Mouse (Mus musculus) forebrain, embryonic 12.5 days (tissue): ENCODE data around the gene Mcts2. TPM values are rescaled to one million over a fixed set of nuclear protein-coding genes. Genes with fewer than 3 reads are reported as not detected.
"Not testable (repeated sequence)": the region's sequence is repeated elsewhere in the genome, so short reads cannot be mapped to it uniquely, and the experiment has no call there.

ENCODE experiments used
- ATAC-seq: fragments of 200-750 bp; cut with Nextera tagmentation; 2 replicates; pipeline ENCODE4 v1.8.0; 2017; ENCODE audit warnings: moderate TSS enrichment; ENCODE audit not compliant: low FRiP score
- H3K27ac ChIP-seq: fragments of 300-500 bp; sonication (generic); 2 replicates; pipeline ENCODE4 v1.5.1; 2016; ENCODE audit warnings: mild to moderate bottlenecking
- H3K27me3 ChIP-seq: fragments of 300-500 bp; sonication (generic); 2 replicates; pipeline ENCODE4 v1.6.1; 2016; ENCODE audit warnings: mild to moderate bottlenecking
- H3K36me3 ChIP-seq: fragments of 300-500 bp; sonication (generic); replicated peaks from 2 replicates; pipeline ENCODE4 v1.6.1; 2016; ENCODE audit warnings: mild to moderate bottlenecking
- H3K4me1 ChIP-seq: fragments of 300-500 bp; sonication (generic); 2 replicates; pipeline ENCODE4 v1.6.1; 2016
- H3K4me2 ChIP-seq: fragments of 300-500 bp; sonication (generic); 2 replicates; pipeline ENCODE4 v1.6.1; 2016; ENCODE audit warnings: mild to moderate bottlenecking, moderate library complexity
- H3K4me3 ChIP-seq: fragments of 300-500 bp; sonication (generic); replicated peaks from 2 replicates; pipeline ENCODE4 v1.5.1; 2016; ENCODE audit warnings: mild to moderate bottlenecking
- H3K9ac ChIP-seq: fragments of 300-500 bp; sonication (generic); 2 replicates; pipeline ENCODE4 v1.6.1; 2016; ENCODE audit warnings: mild to moderate bottlenecking
- H3K9me3 ChIP-seq: fragments of 300-500 bp; sonication (generic); 2 replicates; pipeline ENCODE4 v1.6.1; 2016
- WGBS: fragments of 180-500 bp; shearing (Covaris S2); methylation state at CpG from one replicate; pipeline ENCODE4 v1.1.7; 2016; 5-methylcytosine and 5-hydroxymethylcytosine counted together
- polyA plus RNA-seq: library from polyadenylated mRNA; unstranded; fragments of >200 nt; fragmentation: Nextera tagmentation; extraction: Ambion mirVana; gene quantifications from 2 replicates; pipeline ENCODE4 v1.2.1, GENCODE M21; 2016

Gene Mcts2
- 39.5 and 41.2 TPM in 2 replicates for polyA plus RNA-seq

DNA sequence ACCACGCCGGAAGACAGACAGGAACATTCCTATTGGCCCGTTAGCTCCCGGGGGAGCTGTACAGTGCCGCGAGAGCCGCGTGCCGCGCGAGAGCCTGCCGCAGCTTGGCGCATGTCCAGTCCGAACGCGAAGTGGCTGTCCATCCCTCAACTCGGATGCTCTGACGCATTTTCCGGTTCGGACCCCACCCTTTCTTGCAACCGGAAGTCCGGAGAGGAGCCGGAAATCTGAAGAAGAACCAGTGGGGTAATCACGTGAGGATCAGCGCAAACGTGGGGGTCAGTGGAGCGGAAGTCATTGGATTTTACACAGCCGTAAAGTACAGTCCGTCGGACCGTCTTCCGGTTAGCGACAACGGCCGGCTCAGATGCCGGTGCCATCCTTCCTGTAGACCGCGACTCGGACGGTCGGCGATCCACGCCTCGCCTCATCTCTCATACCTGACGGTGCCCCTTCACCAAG, at the start of gene Mcts2:
Gene Mcts2 (plus strand): TSS at position 230 of the 462 bp plus-strand sequence.
- H3K27ac ChIP-seq = peak within 1 kb of the TSS; percentile 20; the same call in 1 of the 2 replicates
- WGBS = 44% methylated on average over 45 of the region's 45 CpGs
- peak within 1 kb of the TSS; percentile 59 for H3K4me2 ChIP-seq
- H3K9me3 ChIP-seq = peaks cover 4% of the 10 kb centered on the region; the same call in 1 of the 2 replicates
- peak; percentile 95 for ATAC-seq
- no peaks in the 10 kb centered on the region for H3K27me3 ChIP-seq
- H3K4me3 ChIP-seq = peak within 1 kb of the TSS; percentile 43
- peak within 1 kb of the TSS; percentile 41 for H3K9ac ChIP-seq
- peaks cover 92% of the 10 kb centered on the region for H3K36me3 ChIP-seq
- peaks cover 11% of the 10 kb centered on the region for H3K4me1 ChIP-seq

DNA sequence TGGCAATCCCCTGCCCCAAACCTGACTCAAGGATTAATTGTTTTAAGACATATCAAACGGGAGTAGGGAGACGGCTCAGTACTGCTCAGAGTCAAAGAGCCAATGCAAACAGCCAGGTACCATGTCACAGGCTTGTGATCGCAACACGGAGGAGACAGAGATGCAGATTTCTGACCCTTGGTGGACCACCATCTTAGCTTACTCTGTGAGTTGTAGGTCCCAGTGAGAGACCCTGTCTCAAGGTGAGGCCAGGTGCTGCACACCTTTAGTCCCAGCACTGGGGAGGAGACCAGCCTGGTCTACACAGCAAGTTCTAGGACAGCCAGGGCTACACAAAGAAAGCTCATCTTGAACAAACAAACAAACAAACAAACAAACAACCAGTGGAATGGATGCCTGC, 49.5 kb upstream of the Mcts2 start:
- Histone ChIP-seq H3K4me2 (no peak overlapping the region), H3K36me3 (no peaks in the 10 kb centered on the region), H3K27me3 (peaks cover 11% of the 10 kb centered on the region), H3K27ac (no peak overlapping the region), H3K4me3 (no peak overlapping the region), H3K4me1 (peaks cover 19% of the 10 kb centered on the region), H3K9me3 (no peaks in the 10 kb centered on the region), H3K9ac (no peak overlapping the region)
- WGBS = 91% methylated on average over 4 of the region's 4 CpGs
- no peak for ATAC-seq

GRCm38 (mm10) chr2:152638865-152639264, 48.0 kb upstream of the Mcts2 start:
- H3K27me3 ChIP-seq = peaks cover 4% of the 10 kb centered on the region; the same call in 1 of the 2 replicates
- H3K36me3 ChIP-seq = no peaks in the 10 kb centered on the region
- no peak overlapping the region for H3K4me2 ChIP-seq
- H3K9me3 ChIP-seq = no peaks in the 10 kb centered on the region
- H3K4me3 ChIP-seq = no peak overlapping the region
- WGBS = 64% methylated on average over 6 of the region's 6 CpGs
- ATAC-seq = no peak
- 0 out of 2 replicates have a peak overlapping the region, but pooled peaks have one; percentile 59 for H3K27ac ChIP-seq
- no peak overlapping the region for H3K9ac ChIP-seq
- H3K4me1 ChIP-seq = peaks cover 11% of the 10 kb centered on the region

DNA sequence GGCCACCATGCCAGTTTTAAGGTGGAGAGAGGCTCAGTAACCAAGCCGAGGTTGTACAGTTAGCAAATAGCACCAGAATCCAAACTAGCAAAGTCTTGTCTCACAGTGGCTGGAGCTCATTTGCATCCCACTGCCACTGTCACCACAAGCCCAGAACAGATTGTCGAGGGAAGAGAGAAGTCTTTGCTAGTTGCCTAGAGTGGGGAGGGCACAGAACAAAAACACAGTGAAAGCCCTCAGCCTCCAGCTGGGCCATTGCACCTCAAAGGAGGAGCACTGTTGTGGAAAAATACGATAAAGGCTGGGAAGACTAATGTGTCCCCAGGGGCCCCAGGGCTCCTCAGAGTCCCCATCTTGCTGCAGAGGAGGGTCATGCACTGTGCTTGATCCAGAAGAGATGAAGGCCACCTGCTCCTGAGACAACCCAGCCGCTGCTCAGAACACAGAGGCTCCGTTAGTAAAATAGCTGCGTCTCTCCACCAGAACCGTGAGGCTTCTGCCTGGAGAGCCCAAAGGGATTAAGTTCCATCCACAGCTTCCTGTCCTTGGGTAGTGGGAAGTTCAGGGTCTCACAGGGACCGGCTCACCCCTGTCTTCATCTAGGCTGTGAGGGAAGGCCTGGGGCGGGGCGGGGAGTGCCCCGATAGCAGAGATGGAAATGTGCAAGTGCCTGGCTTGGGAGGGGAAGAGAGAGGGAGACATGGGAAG, 47.3 kb upstream of the Mcts2 start:
- H3K4me2 ChIP-seq = no peak overlapping the region
- ATAC-seq = peak; percentile 55

DNA sequence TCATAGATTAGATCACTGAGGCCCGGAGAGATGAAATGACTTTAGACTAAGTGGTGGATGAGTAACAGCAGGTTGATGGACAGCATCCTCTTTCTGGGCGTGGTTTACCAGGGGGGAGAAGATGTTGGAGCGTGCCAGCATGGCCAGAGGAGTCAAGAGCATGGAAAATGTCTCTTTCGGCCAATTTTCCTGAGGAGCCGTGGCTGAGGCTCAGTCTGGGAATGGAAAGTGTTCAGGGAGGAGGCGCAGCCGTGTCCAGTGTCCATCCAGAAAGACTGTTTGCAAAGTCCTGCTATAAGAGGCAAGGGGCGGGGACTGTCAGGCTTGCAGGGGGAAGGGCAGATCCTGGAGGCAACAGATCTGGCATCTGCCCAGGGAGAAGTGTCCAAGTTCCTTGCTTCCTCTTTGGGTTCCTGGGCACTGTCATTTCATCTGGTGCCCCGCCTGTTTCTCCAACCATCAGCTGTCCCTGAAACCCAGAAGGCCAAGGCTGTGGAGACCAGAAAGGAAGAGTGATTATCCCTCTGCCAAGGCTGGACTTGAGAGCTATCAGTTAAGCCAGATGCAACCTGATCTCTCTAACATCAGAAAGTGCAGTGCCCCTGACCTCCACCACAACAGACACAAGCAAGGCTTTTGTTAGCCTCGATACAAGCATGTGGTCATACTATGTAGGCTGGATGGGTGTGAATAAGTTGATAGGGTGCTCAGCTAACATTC, 33.8 kb upstream of the Mcts2 start:
- ATAC-seq = no peak
- H3K4me3 ChIP-seq = no peak overlapping the region

More for the DNA sequence above, 47.3 kb upstream of the Mcts2 start:
- peaks cover 11% of the 10 kb centered on the region for H3K4me1 ChIP-seq
- WGBS = 21% methylated on average over 11 of the region's 11 CpGs
- H3K27me3 ChIP-seq = peaks cover under 1% of the 10 kb centered on the region; the same call in 1 of the 2 replicates
- no peaks in the 10 kb centered on the region for H3K36me3 ChIP-seq
- H3K9ac ChIP-seq = no peak overlapping the region
- no peak overlapping the region for H3K4me3 ChIP-seq
- H3K27ac ChIP-seq = peak overlapping the region; percentile 59; the same call in 1 of the 2 replicates
- H3K9me3 ChIP-seq = no peaks in the 10 kb centered on the region

GRCm38 (mm10) chr2:152653874-152654715, 32.7 kb upstream of the Mcts2 start:
- Histone ChIP-seq H3K4me3 (no peak overlapping the region), H3K9ac (no peak overlapping the region), H3K27ac (peak overlapping the region; percentile 80), H3K36me3 (no peaks in the 10 kb centered on the region), H3K4me2 (peak overlapping the region; percentile 26; the same call in 1 of the 2 replicates), H3K9me3 (no peaks in the 10 kb centered on the region), H3K27me3 (0 out of 2 replicates have a peak, but pooled peaks cover 2% of the 10 kb centered on the region), H3K4me1 (peaks cover 12% of the 10 kb centered on the region; the same call in 1 of the 2 replicates)
- WGBS = 55% methylated on average over 14 of the region's 14 CpGs
- peak; percentile 91 for ATAC-seq

More for the DNA sequence above, 33.8 kb upstream of the Mcts2 start:
- peaks cover 12% of the 10 kb centered on the region; the same call in 1 of the 2 replicates for H3K4me1 ChIP-seq
- no peak overlapping the region for H3K9ac ChIP-seq
- H3K4me2 ChIP-seq = no peak overlapping the region
- H3K36me3 ChIP-seq = no peaks in the 10 kb centered on the region
- H3K9me3 ChIP-seq = no peaks in the 10 kb centered on the region
- H3K27ac ChIP-seq = 0 out of 2 replicates have a peak overlapping the region, but pooled peaks have one; percentile 13
- 76% methylated on average over 10 of the region's 10 CpGs for WGBS
- 0 out of 2 replicates have a peak, but pooled peaks cover 2% of the 10 kb centered on the region for H3K27me3 ChIP-seq

GRCm38 (mm10) chr2:152657398-152657797, 29.4 kb upstream of the Mcts2 start:
- Histone ChIP-seq H3K4me3 (no peak overlapping the region), H3K9me3 (no peaks in the 10 kb centered on the region), H3K9ac (no peak overlapping the region), H3K4me1 (peaks cover 12% of the 10 kb centered on the region; the same call in 1 of the 2 replicates), H3K27ac (no peak overlapping the region), H3K4me2 (no peak overlapping the region), H3K36me3 (no peaks in the 10 kb centered on the region), H3K27me3 (0 out of 2 replicates have a peak, but pooled peaks cover 2% of the 10 kb centered on the region)
- 58% methylated on average over 10 of the region's 10 CpGs for WGBS
- no peak for ATAC-seq

DNA sequence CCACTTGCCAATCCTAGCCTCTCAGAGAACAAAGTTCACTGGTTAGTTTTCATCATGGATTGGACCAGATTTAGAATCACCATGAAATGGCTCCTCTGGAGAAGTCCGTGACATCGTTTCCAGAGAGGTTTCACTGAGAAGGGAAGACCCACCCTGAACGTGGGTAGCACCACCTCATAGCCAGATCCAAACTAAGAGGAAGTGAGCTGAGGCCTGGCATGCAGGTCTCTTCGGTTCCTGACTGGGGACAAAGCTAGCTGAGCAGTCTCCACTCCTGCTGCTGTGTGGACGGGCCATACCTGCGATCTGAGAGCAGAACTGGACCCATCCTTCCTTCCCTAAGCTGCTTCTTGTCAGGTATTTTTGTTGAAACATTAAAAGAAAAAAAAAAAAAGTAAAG, 25.7 kb upstream of the Mcts2 start:
- Histone ChIP-seq H3K4me3 (no peak overlapping the region), H3K36me3 (no peaks in the 10 kb centered on the region), H3K4me2 (no peak overlapping the region), H3K4me1 (no peaks in the 10 kb centered on the region), H3K9me3 (no peaks in the 10 kb centered on the region), H3K27me3 (0 out of 2 replicates have a peak, but pooled peaks cover 3% of the 10 kb centered on the region), H3K9ac (no peak overlapping the region), H3K27ac (no peak overlapping the region)
- 79% methylated on average over 6 of the region's 6 CpGs for WGBS
- no peak for ATAC-seq

DNA sequence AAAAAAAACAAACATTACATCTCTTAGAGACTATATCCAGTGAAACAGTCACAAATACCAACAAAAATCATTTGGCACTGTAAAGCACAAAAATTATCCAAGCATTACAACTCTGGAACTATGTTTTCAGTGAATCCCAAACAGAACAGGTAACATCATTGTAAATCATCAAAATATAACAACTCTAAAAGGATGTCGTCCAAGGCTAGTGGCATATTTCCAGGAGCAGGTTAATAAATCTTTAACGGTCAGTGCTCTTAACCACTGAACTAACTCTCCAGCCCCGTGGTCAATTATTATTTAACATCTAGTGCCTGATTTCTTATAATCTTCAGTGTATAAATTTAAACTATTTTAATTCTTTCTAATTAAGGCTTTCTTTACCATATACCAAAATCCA, 20.6 kb upstream of the Mcts2 start:
- not testable (repeated sequence) for H3K9ac ChIP-seq, H3K27ac ChIP-seq, H3K36me3 ChIP-seq, H3K27me3 ChIP-seq, H3K9me3 ChIP-seq, ATAC-seq, H3K4me3 ChIP-seq, H3K4me2 ChIP-seq
- H3K4me1 ChIP-seq = peaks cover 11% of the 10 kb centered on the region
- 82% methylated on average over 3 of the region's 3 CpGs for WGBS

GRCm38 (mm10) chr2:152669256-152669638, 17.6 kb upstream of the Mcts2 start, which contains the start of gene H13:
Gene H13 (plus strand): TSS chr2:152669461.
- Histone ChIP-seq H3K27me3 (no peaks in the 10 kb centered on the region), H3K9ac (peak within 1 kb of the TSS; percentile 90), H3K9me3 (no peaks in the 10 kb centered on the region), H3K4me3 (peak within 1 kb of the TSS; percentile 98), H3K4me1 (peaks cover 33% of the 10 kb centered on the region), H3K4me2 (peak within 1 kb of the TSS; percentile 87), H3K36me3 (peaks cover 21% of the 10 kb centered on the region), H3K27ac (peak within 1 kb of the TSS; percentile 94)
- ATAC-seq = peak; percentile 84
- under 1% methylated on average over 35 of the region's 35 CpGs for WGBS

DNA sequence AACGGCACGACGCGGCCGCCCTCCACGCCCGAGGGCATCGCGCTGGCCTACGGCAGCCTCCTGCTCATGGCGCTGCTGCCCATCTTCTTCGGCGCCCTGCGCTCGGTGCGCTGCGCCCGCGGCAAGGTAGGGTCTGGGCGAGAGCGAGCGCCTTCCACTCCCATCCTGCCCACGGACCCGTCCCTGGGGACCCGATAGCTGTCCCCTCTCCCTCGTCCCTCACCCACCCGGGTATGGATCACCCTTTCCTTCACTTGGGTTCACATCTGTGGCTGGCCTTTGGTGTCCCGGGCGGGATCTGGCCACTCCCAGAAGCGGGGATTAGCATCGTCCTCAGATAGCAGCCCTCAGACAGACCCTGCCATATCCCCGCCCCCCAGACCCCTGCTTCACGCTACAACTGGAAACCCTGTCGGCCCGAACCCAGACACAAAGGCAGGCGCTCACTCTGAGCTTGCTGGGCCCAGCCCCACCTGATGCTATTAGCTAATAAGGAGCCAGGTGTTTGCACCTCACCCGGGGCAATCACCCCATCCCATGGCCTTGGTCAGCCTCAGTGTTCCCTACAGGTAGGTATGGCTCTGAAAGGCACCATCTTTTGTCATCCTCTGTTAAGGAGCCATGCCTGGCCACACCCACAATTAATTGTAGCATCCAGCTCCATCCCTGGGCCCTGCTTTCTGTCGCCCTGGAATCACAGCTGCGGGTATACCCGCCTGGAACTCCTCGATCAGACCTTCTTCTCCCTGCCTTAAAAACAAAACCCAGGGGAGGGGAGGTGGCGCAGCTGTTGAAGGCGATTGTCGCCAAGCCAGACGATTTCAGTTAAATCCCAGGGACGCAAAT, 17.0 kb upstream of the Mcts2 start:
- Histone ChIP-seq H3K9me3 (no peaks in the 10 kb centered on the region), H3K4me1 (peaks cover 33% of the 10 kb centered on the region), H3K4me3 (peak overlapping the region; percentile 98), H3K36me3 (peaks cover 23% of the 10 kb centered on the region), H3K27me3 (no peaks in the 10 kb centered on the region), H3K4me2 (peak overlapping the region; percentile 87), H3K9ac (peak overlapping the region; percentile 90), H3K27ac (peak overlapping the region; percentile 94)
- peak; percentile 85 for ATAC-seq
- under 1% methylated on average over 46 of the region's 46 CpGs for WGBS
